ENCODE assay signal across 13 mouse cellular contexts in the genomic region with DNA sequence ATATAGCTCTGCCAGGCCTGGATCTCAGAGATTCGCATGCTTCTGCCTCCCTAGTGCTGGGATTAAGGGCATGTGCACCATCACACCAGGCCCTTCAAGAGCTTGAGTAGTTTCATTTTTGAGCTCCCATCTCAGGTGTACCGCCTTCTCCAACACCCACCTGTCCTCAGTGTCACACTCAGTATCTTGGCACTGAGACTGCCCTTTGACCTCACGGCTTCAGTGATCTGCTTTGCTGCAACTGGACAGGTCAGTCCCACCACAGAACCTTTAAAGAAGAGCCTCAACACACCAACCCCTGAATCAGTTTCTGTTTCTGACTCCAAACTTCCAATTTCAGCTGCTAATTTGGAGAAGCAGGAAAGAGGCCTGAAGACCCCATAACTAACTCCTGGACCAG.
"Had no signal": no experiment of that assay in that cellular context is flagged by ENCODE, and none has a peak within 500 bp of the region (broad histone marks: within the 10 kb centered on the region; RNA-seq: fewer than 3 reads in every experiment).

No protein-coding gene starts in this region.

- H3K9me3 ChIP-seq: lung, embryonic 15.5 days; megakaryocyte, embryonic 14.5 days; midbrain, embryonic 13.5 days; midbrain, embryonic 15.5 days; neural tube, embryonic 12.5 days; stomach, embryonic 15.5 days had no signal

- ATAC-seq: lung, postnatal 0 days; midbrain, embryonic 13.5 days; midbrain, embryonic 15.5 days had no signal

- H3K36me3 ChIP-seq: lung, embryonic 15.5 days; midbrain, embryonic 13.5 days; midbrain, embryonic 15.5 days; neural tube, embryonic 12.5 days; stomach, embryonic 15.5 days had no signal

- H3K27me3 ChIP-seq: lung, embryonic 15.5 days; midbrain, embryonic 13.5 days; midbrain, embryonic 15.5 days; neural tube, embryonic 12.5 days; stomach, embryonic 15.5 days had no signal

- H3K4me2 ChIP-seq: lung, embryonic 15.5 days; midbrain, embryonic 11.5 days; midbrain, embryonic 13.5 days; midbrain, embryonic 15.5 days; neural tube, embryonic 12.5 days; stomach, embryonic 15.5 days had no signal

- H3K27ac ChIP-seq: lung, embryonic 15.5 days; macrophage; midbrain, embryonic 13.5 days; midbrain, embryonic 15.5 days; neural tube, embryonic 12.5 days had no signal

- H3K4me3 ChIP-seq: lung, embryonic 15.5 days; megakaryocyte, embryonic 14.5 days; midbrain, embryonic 13.5 days; midbrain, embryonic 15.5 days; neural tube, embryonic 12.5 days; stomach, embryonic 15.5 days had no signal

- DNase-seq: lung, adult 2 months; lung, postnatal 14 days; lung, postnatal 36 days; right cerebral cortex, postnatal 14 days had no signal

- H3K9ac ChIP-seq: lung, embryonic 15.5 days; midbrain, embryonic 13.5 days; midbrain, embryonic 15.5 days; neural tube, embryonic 12.5 days; stomach, embryonic 15.5 days had no signal
